Mouse (Mus musculus) heart, adult 2 months (tissue): ENCODE data around the gene Slc2a13. TPM values are rescaled to one million over a fixed set of nuclear protein-coding genes. Genes with fewer than 3 reads are reported as not detected.

ENCODE experiments used
- DNase-seq, 2 experiments: peaks; one replicate each; pipeline ENCODE4 v3.0.0; 2021
- H3K27ac ChIP-seq: fragments of 200-600 bp; 2 replicates; pipeline ENCODE4 v1.8.1; 2022
- H3K27me3 ChIP-seq: fragments of 200-500 bp; 2 replicates; pipeline ENCODE4 v1.6.1; 2012; ENCODE audit warnings: mild to moderate bottlenecking, low read length, inconsistent platforms, mixed read lengths; ENCODE audit not compliant: control insufficient read depth, insufficient read depth
- H3K36me3 ChIP-seq: fragments of 200-500 bp; 2 replicates; pipeline ENCODE4 v1.6.1; 2012; ENCODE audit warnings: low read length, inconsistent platforms; ENCODE audit not compliant: control insufficient read depth, insufficient read depth
- H3K4me1 ChIP-seq: fragments of 200-500 bp; 2 replicates; pipeline ENCODE4 v1.6.1; 2011; ENCODE audit warnings: low read length; ENCODE audit not compliant: control insufficient read depth, insufficient read depth
- H3K4me3 ChIP-seq: fragments of 200-600 bp; 2 replicates; pipeline ENCODE4 v1.8.1; 2022
- H3K79me2 ChIP-seq: fragments of 200-500 bp; replicated peaks from 2 replicates; pipeline ENCODE4 v1.6.1; 2012; ENCODE audit warnings: mild to moderate bottlenecking, inconsistent platforms, low read length, moderate library complexity, mixed read lengths; ENCODE audit not compliant: control insufficient read depth, insufficient read depth
- H3K9ac ChIP-seq: fragments of 200-500 bp; 2 replicates; pipeline ENCODE4 v1.6.1; 2012; ENCODE audit warnings: low read depth, mild to moderate bottlenecking, control low read depth, inconsistent platforms, low read length, mixed read lengths
- CTCF ChIP-seq: fragments of 200-600 bp; IDR thresholded peaks from 2 replicates; pipeline ENCODE4 v1.8.1; 2022; ENCODE audit warnings: antibody characterized with exemption, mild to moderate bottlenecking, moderate library complexity
- EP300 ChIP-seq: fragments of 200-500 bp; IDR thresholded peaks from 2 replicates; pipeline ENCODE4 v1.6.1; 2011; ENCODE audit warnings: low read depth, low read length, control low read depth; ENCODE audit not compliant: insufficient read depth
- POLR2A ChIP-seq: fragments of 200-500 bp; IDR thresholded peaks from 2 replicates; pipeline ENCODE4 v1.6.1; 2011; ENCODE audit warnings: mild to moderate bottlenecking, low read depth, low read length, control low read depth; ENCODE audit not compliant: insufficient read depth
- whole genome bisulfite sequencing: fragments of 180-500 bp; shearing (Covaris S2); methylation state at CpG from one replicate; pipeline ENCODE4 v1.1.7; 2018; 5-methylcytosine and 5-hydroxymethylcytosine counted together
- intact Hi-C: fragments of 180-260 bp; cut with DNase I; formaldehyde crosslinking; loops from one replicate; pipeline ENCODE4 v1.15.1; 2025
- long read RNA-seq: library from polyadenylated mRNA; stranded (forward); transcript quantifications from one replicate; pipeline ENCODE4 v2.0.0, GENCODE M21; 2021
- polyA plus RNA-seq: library from polyadenylated mRNA; depleted of rRNA; stranded (reverse); fragments of >200 nt; gene quantifications from 2 replicates; pipeline ENCODE4 v1.2.3, GENCODE M21; 2012; rRNA removed
- total RNA-seq, 2 experiments: library from RNA; stranded (reverse); gene quantifications; 2 replicates each; pipeline ENCODE4 v1.2.3; 2021

Gene Slc2a13
- total RNA-seq: under 1 TPM; 0.84 to 0.98 TPM
- 0.41 and 0.53 TPM in 2 replicates for polyA plus RNA-seq
- long read RNA-seq, full-length matches to known transcripts: 1 of 1 reads
- long read RNA-seq, partial matches to known transcripts: 0 of 1 reads
- long read RNA-seq, other reads (novel, unspliced or antisense): 0 of 1 reads

- Histone ChIP-seq H3K9ac (peak within 1 kb of the TSS; percentile 67), H3K79me2 (no peaks in the 10 kb centered on the region), H3K4me3 (peak within 1 kb of the TSS; percentile 58), H3K4me1 (peaks cover 2% of the 10 kb centered on the region), H3K27ac (peak within 1 kb of the TSS; percentile 36), H3K27me3 (no peaks in the 10 kb centered on the region), H3K36me3 (no peaks in the 10 kb centered on the region)
- intact Hi-C loops: loop anchor here (1.0 to 5.0 kb wide), 2 partner anchors 99 to 269 kb away; partner anchors contain the start of gene Lrrk2
- WGBS: under 1% methylated on average over 26 of the region's 26 CpGs
- TF ChIP-seq POLR2A (peak; percentile 49; the same call in 1 of the 2 replicates), EP300 (no peak), CTCF (no peak)
- peak; percentile 85 for DNase-seq
Observed at GRCm38 (mm10) chr15:91573111-91573538, at the start of gene Slc2a13. TSS of gene Slc2a13 (minus strand) at chr15:91573261.

- no peak overlapping the region for H3K4me3 ChIP-seq
- no peak overlapping the region for H3K9ac ChIP-seq
- WGBS: 86% methylated on average over 12 of the region's 12 CpGs
- H3K36me3 ChIP-seq: no peaks in the 10 kb centered on the region
- TF ChIP-seq POLR2A (no peak), CTCF (no peak), EP300 (no peak)
- no peaks in the 10 kb centered on the region for H3K4me1 ChIP-seq
- DNase-seq: no peak
- H3K27ac ChIP-seq: no peak overlapping the region
- 0 out of 2 replicates have a peak, but pooled peaks cover 1% of the 10 kb centered on the region for H3K27me3 ChIP-seq
- H3K79me2 ChIP-seq: no peaks in the 10 kb centered on the region
- intact Hi-C loops: no loop called here
Observed at GRCm38 (mm10) chr15:91616016-91616415, 43.0 kb upstream of the Slc2a13 start.

GRCm38 (mm10) chr15:91615532-91615931, 42.5 kb upstream of the Slc2a13 start:
- Histone ChIP-seq H3K4me3 (no peak overlapping the region), H3K36me3 (no peaks in the 10 kb centered on the region), H3K27ac (no peak overlapping the region), H3K4me1 (no peaks in the 10 kb centered on the region), H3K27me3 (0 out of 2 replicates have a peak, but pooled peaks cover 1% of the 10 kb centered on the region), H3K79me2 (no peaks in the 10 kb centered on the region), H3K9ac (no peak overlapping the region)
- WGBS: 76% methylated on average over 4 of the region's 4 CpGs
- DNase-seq: no peak
- TF ChIP-seq EP300 (no peak), CTCF (no peak), POLR2A (no peak)
- intact Hi-C loops: no loop called here

- Histone ChIP-seq H3K9ac (no peak overlapping the region), H3K27me3 (0 out of 2 replicates have a peak, but pooled peaks cover 1% of the 10 kb centered on the region), H3K79me2 (no peaks in the 10 kb centered on the region), H3K36me3 (no peaks in the 10 kb centered on the region), H3K27ac (no peak overlapping the region), H3K4me3 (no peak overlapping the region), H3K4me1 (peaks cover 1% of the 10 kb centered on the region; the same call in 1 of the 2 replicates)
- TF ChIP-seq EP300: no peak
- no peak for TF ChIP-seq CTCF
- TF ChIP-seq POLR2A: no peak
- WGBS: 81% methylated on average over 11 of the region's 11 CpGs
- intact Hi-C loops: no loop called here
- DNase-seq: no peak
Observed at GRCm38 (mm10) chr15:91613981-91614665, 41.1 kb upstream of the Slc2a13 start.

GRCm38 (mm10) chr15:91609713-91610112, 36.7 kb upstream of the Slc2a13 start:
- intact Hi-C loops: loop anchor here (1.0 to 2.0 kb wide), 3 partner anchors 63 to 145 kb away; partner anchors contain the start of gene Lrrk2
- Histone ChIP-seq H3K79me2 (no peaks in the 10 kb centered on the region), H3K27ac (no peak overlapping the region), H3K36me3 (no peaks in the 10 kb centered on the region), H3K27me3 (no peaks in the 10 kb centered on the region), H3K4me1 (peaks cover 1% of the 10 kb centered on the region; the same call in 1 of the 2 replicates), H3K4me3 (no peak overlapping the region), H3K9ac (no peak overlapping the region)
- peak; percentile 50 to 69 for DNase-seq
- TF ChIP-seq POLR2A: no peak
- TF ChIP-seq EP300: no peak
- TF ChIP-seq CTCF: peak; percentile 87
- 11% methylated on average over 8 of the region's 8 CpGs for WGBS

- TF ChIP-seq EP300 (no peak), POLR2A (no peak), CTCF (no peak)
- DNase-seq: no peak
- Histone ChIP-seq H3K4me1 (peaks cover 1% of the 10 kb centered on the region; the same call in 1 of the 2 replicates), H3K27me3 (no peaks in the 10 kb centered on the region), H3K36me3 (no peaks in the 10 kb centered on the region), H3K4me3 (no peak overlapping the region), H3K9ac (no peak overlapping the region), H3K79me2 (no peaks in the 10 kb centered on the region), H3K27ac (no peak overlapping the region)
- intact Hi-C loops: loop anchor here (1.0 kb wide), 2 partner anchors 94 to 145 kb away; no protein-coding TSS in a partner anchor
- WGBS: 72% methylated on average over 2 of the region's 2 CpGs
Observed at GRCm38 (mm10) chr15:91608811-91609210, 35.8 kb upstream of the Slc2a13 start.
